Mouse (Mus musculus) G1E-ER4 (cell line): Measurements from ENCODE around the gene Flnb. TPM values are rescaled to one million over a fixed set of nuclear protein-coding genes. Genes with fewer than 3 reads are reported as not detected.

Experiments used
- GATA1 ChIP-seq: IDR thresholded peaks from one replicate; pipeline ENCODE4 v1.8.0; 2012; ENCODE audit warnings: low read length, inconsistent platforms
- polyA plus RNA-seq: library from polyadenylated mRNA; stranded (reverse); fragments of >175 nt; gene quantifications from 2 replicates; pipeline ENCODE4 v1.2.3, GENCODE M21; 2012

Flnb gene
- polyA plus RNA-seq, 1 experiment = 5.9 TPM

DNA sequence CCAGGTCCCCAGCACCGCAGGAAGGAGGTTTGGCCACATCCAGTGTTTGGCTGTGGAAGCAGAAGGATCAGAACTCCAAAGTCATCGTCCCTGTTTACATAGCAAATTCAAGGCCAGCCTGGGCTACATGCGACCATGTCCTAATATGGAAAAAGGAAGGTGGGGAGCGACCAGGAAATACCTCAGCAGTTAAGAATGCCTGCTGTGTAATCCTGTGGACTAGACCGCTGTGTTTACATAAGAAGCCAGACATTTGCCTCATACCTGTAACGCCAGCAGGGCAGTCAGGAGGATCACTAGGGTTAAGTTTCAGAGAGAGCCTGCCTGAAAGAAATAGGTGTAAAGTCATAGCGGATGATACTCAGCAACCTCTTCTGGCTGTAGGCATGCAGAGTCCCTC lies 145.4 kb downstream of the Flnb start:
- TF ChIP-seq GATA1 = no peak

DNA sequence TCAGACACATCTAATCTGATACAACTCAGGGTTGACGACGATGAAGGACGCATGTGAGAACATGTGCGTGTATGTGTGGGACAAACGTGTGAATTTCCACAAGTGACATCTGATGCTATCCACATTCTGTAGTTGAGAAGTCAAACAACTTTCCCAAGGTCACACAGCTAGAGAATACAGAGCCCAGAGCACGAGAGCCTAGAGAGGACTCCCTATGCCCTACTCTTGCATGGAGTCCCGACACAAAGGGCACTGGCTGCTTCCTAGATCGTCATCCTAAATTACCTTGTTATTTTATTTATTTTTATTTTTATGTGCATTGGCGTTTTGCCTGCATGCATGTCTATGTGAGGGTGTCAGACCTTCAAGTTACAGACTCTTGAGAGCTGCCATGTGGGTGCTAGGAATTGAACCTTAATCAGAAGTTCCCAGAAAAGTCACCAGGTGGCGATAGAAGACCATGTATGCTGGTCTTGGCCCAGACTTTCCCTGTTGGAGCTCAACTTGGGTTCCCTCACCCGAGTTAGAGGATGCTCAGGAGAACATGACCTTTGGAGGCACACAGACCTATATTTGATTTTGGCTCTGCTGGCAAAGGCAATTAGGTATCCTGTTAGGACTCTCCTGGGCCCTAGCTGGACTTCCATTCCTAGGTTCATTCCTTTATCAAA lies 146.6 kb downstream of the Flnb start:
- no peak for TF ChIP-seq GATA1

- TF ChIP-seq GATA1 = no peak
Measured at GRCm38 (mm10) chr14:7971889-7972493, 154.2 kb downstream of the Flnb start.

DNA sequence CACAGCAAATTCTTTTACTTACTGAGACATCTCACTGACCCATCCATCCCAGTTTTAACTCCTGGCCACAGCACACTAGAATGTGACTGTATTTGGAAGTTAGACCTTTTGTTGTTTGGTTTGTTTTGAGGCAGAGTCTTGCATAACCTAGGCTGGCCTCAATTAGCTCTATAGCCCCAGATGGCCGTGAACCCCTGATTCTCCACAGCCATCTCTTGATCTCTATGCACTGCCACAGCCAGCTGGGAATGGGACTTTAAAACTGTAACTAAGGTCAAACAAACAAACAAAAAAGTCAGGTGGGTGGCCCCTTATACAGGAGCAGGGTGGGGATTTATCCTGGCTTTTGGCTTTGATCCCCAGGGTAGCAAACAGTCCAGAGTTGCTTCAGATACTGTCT lies 156.9 kb downstream of the Flnb start:
- TF ChIP-seq GATA1 = no peak

DNA sequence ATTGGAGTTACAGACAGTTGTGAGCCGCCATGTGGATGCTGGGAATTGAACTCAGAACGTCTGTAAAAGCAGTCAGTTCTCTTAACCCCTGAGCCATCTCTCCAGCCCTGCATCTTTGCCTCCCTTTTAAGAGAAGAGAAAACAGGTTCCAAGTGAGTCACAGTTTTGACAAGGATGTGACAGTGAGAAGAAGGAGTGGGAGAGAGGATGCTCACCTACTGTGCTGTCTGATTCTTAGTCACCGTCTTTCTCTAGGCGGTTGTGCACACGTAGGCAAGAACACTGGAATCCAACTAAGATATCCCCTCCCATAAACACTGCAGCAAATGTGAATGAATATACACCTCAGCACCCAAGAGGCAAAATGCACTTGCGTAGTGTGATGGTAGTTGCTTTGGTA lies 157.4 kb downstream of the Flnb start:
- no peak for TF ChIP-seq GATA1

DNA sequence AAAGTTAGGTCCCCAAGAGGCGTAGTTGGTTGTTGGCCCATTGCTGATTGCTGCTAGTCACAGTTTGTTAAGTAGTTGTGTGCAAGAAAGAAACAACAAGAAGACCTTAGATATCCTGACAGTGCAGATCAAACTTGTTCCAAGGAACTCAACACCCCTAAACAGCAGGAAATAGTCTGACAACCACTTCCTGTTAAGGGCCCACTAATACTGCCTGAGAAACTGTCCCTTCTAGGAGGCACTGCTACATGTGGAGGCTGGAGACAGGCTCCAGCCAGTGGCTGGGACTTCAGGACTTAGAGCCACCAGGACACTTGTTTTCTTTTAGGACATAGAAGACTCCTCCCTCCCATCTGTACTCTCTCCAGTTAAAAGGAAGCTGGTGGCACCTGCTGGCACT lies 159.7 kb downstream of the Flnb start:
- no peak for TF ChIP-seq GATA1

- TF ChIP-seq GATA1 = no peak
Measured at GRCm38 (mm10) chr14:7978183-7978582, 160.4 kb downstream of the Flnb start.

DNA sequence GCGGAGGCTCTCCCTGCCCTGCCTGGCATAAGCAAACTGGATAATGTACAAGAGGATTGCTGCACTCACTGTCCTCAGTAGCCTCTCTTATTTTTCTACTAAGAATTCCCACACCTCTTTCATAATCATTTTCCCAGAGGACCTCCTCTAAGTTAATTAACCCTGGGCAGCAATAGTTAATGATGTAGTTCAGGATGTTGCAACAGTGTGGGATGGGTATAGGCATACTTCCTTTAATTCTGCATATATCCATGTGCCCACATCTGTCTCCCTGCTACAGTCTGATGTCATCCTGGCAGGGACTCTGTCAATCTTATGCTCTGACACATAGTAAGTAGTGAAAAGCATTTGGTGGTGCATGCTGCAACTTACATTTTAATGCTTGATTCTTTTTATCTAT lies 163.5 kb downstream of the Flnb start:
- TF ChIP-seq GATA1 = no peak

GRCm38 (mm10) chr14:7986913-7987312 lies 169.2 kb downstream of the Flnb start:
- TF ChIP-seq GATA1 = no peak

- no peak for TF ChIP-seq GATA1
Measured at GRCm38 (mm10) chr14:7989371-7989770, 171.6 kb downstream of the Flnb start.

DNA sequence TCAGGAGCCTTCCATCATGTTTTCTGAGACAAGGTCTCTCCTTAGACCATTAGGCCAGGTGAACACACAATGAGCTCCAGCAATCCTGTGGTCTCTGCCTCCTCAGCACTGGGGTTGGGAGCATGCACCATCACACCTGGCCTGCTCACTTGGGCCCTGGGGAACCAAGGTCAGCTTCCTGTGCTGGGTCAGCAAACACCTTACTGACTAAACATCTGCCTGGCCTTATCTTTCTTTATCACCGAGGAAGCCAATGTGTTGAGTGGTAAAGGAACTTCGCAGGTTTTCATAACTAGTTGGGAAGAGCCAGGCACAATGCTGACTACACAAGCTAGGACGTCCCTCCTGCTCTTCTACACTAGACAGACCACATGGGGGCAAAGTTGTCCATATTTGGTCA lies 172.2 kb downstream of the Flnb start:
- TF ChIP-seq GATA1 = no peak

DNA sequence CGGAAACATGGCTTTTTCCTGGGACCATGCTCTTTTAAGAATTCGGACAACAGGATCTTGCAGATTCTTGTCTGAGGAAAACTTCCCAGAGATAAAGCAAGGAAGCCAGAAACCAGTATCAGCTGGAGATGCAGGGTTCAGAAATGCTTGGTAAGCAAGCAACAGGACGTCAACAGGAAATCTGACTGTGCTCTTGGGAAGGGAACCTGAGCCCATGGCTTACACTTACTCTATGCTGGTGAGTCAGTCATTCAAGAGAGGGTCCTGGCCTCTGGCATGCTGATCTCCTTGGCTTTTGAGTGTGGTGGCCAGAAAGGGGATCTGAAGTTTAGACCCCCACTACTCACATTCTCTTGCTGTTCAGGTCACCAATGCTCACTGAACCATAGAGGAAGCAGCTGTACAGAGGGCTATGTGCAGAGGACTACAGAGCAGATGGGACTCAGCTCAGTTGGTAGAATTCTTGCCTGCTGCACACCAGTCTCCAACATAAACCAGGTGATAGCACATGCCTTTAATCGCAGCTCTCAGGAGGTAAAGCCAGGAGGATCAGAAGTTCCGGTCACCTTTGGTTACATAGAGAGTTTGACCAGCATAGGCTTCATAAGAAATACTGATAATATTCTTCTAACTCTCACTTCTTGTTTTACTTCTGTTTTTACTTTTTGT lies 173.5 kb downstream of the Flnb start:
- no peak for TF ChIP-seq GATA1

DNA sequence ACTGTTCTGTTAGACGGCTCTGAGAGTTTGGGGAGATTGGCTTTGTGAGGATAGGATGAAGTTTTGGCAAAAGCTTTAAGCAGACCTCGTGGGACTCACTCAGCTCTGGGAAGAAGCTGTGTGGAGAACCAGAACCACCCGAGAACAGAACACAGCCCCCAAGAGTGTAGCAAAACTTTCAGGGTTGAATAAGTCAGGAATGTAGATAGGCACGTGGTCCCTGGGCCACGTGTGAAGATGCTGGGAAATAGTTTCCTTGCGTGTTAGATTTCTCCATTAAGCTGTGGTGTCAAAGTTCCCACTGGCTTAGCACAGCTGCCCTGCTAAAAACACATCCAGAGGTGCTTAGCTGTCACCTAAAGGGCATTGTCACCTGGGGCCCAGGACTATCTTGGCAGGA lies 174.4 kb downstream of the Flnb start:
- TF ChIP-seq GATA1 = no peak

DNA sequence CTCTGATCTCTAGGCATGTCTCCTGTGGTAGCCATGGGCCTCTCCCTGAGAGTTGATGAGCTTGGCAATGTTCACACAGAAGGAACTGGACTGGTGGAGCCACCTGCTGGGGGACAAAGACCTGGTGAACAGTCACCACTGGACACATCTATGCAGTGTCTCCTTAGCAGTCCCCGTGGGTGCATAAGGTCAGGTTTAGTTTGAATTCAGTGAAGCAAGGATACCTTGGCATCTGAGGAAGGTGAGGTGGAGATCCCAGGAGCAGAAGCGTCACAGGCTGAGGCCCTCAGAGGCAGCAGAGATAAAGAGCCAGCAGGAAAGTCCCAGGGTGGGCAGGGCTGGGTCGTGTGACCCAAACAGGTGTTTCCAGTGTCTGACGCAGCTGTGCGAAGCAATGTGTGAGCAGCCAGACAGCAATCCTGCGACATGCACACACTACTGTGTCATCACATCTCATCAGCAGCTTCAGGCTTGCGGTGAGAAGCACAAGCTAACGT lies 176.6 kb downstream of the Flnb start, which contains the start of gene Dnase1l3:
Dnase1l3 (minus strand) TSS at position 303 of the 497 bp plus-strand sequence.
- TF ChIP-seq GATA1 = no peak

DNA sequence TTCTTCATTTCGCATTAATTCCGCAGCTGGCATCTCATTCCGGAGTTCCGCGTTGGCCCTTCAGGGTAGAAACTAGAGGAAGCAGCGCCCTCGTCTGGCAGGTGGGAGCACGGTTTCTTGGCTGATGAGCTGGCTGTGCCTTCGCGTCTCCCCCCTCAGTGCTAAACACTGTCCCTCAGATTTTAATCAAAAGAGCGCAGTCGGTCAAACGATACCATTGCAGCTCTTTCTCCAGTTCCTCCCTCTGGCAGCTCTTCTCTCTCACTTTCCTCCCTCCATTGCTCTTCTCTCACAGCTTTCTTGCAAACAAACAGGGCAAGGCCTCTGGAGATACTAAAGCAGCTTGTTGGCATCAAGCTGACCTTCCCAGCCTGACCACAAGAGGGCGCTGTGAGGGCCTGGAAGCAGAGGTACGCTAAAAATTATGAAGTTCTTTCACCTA lies 179.5 kb downstream of the Flnb start:
- TF ChIP-seq GATA1 = no peak

DNA sequence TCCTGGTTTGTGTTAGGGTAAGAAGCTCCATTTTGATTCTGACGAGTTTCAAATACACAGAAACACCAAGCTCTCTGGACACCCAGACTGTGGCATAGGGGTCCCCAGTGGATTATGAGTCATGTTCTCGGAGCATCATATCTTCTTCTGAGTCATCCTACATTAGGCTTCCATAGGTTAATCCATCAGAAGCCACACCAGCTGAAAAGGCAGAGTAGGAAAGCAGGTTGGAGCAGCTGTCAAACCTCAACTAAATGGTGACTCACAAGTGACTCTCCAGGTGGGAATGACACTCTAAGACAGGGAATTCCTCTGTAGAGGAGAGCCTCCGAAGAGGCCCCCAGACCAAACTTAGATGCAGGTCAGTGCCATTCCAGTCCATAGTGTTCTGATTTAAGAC lies 181.3 kb downstream of the Flnb start:
- no peak for TF ChIP-seq GATA1

DNA sequence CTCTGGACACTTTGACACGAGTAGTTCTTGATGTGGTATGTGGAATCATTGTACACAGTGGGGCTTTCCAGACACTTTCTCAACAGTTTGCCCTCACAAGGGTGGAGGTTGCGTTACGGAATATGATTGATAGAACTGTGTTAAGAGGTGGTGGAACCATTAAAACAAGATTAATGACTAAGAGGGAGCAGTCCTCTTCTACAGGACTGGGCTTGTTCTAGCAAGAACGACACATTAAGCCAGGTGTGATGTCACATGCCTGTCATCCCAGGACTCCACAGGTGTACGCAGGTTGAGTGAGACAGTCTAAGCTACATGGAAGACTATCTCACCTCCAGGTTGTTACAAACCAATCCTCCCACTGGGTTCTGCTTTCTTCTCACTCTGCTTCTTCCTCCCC lies 181.7 kb downstream of the Flnb start:
- TF ChIP-seq GATA1 = no peak

- no peak for TF ChIP-seq GATA1
Measured at GRCm38 (mm10) chr14:8000247-8000646, 182.5 kb downstream of the Flnb start.

Other genes starting within 250 kb of the Flnb start
- not detected in 2 replicates for gene Gm3558, start 249.4 kb upstream of the Flnb start, polyA plus RNA-seq
- not detected in 2 replicates for gene Gm10338, start 222.4 kb upstream of the Flnb start, polyA plus RNA-seq
- gene Gm10128, start 174.0 kb upstream of the Flnb start, polyA plus RNA-seq = not detected in 2 replicates
- not detected in 2 replicates for gene Gm26661, start 26.4 kb upstream of the Flnb start, polyA plus RNA-seq
- gene Gm45521, start 139.3 kb downstream of the Flnb start, polyA plus RNA-seq = not detected in 2 replicates
- not detected in 2 replicates for gene Dnase1l3, start 176.6 kb downstream of the Flnb start, polyA plus RNA-seq
- gene Abhd6, start 184.9 kb downstream of the Flnb start, polyA plus RNA-seq = not detected in 2 replicates